Mouse (Mus musculus): ENCODE measurements around the gene Rab36.
A peak's percentile ranks its signal among the peaks of the same experiment; 100 is the strongest.

Rab36 gene

DNA sequence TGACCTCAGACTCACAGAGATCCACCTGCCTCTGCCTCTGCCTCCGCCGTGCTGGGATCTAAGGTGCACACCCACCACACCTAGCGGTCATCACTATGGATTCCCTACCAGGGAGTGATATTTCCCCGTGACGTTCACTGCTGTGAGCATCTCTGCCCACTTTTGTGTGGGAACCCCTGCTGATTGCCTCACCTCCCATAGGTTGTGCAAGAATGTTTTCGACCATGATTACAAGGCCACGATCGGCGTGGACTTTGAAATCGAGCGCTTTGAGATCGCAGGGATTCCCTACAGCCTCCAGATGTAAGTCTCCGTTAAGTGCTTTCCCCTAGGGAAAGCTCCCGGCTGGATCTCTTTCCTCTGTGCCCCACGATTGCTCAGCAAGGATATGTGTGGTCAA is 9.0 kb downstream of the Rab36 start:
- no peak for DNase-seq (ENCODE audit: low spot score)

DNA sequence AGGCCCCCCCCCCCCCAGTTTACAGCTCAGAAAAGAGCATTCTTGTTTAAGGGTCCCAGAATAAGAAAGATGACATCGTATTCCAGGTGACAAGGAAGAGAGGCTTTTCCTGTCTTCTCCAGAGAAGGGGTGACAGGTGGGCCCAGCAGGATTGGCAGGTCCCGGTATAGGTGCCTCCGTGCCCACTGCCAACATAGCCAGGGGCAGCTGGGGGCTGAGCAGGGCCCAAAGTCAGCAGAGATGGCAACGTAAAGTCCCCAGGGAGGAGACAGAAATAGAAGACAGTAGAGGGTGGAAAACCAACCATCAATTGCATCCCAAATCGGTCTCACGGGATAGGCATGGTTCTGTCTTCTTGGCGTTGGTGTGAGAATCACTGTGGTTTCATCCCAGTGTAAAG is 11.9 kb downstream of the Rab36 start:
- no peak for DNase-seq (ENCODE audit: low spot score)

GRCm38 (mm10) chr10:75051364-75052074 is 14.7 kb downstream of the Rab36 start:
- no peak for DNase-seq (ENCODE audit: low spot score)

- no peak for DNase-seq (ENCODE audit: low spot score)
Observed at GRCm38 (mm10) chr10:75052902-75053301, 16.0 kb downstream of the Rab36 start.

DNA sequence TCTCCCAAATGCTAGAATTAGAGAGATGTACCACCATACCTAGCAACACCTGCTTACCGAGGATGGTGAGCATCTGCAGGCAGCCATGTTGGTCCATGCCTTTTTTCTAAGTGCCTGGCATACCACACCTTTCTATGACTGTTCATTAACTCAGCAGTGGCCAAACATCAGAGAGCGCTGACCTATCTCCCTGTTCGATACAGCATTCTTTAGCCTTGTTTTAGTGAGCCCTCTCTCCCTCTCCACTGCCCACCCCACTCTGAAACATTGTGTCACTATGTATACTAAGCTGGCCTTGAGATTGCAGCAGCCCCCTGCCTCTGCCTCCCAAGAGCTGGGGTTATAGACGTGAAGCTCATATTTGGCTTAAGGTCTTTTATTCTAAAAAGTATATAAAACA is 16.8 kb downstream of the Rab36 start:
- no peak for DNase-seq (ENCODE audit: low spot score)

- DNase-seq (ENCODE audit: low spot score) = peak; percentile 57
Observed at GRCm38 (mm10) chr10:75054125-75054524, 17.3 kb downstream of the Rab36 start.

- no peak for DNase-seq (ENCODE audit: low spot score)
Observed at GRCm38 (mm10) chr10:75055672-75056071, 18.8 kb downstream of the Rab36 start.

GRCm38 (mm10) chr10:75056255-75056654 is 19.4 kb downstream of the Rab36 start:
- no peak for DNase-seq (ENCODE audit: low spot score)

DNA sequence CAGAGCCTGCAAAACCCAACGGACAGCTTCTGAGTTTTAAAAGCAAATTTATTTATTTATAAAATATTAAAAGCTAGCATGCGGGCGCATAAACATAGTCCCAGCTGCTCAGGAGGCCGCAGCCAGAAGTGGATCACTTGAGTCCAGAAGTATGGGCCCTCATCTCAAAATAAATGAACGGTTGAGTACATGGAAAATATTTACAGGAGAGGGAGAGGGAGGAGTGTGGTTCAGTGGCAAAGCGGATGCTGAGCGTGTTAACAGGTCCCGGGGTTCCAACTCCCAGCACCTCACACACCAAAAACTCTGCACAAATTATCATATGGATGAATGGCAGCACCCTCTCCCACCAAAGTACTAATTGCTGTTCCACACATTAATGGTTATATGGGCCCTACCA is 21.5 kb downstream of the Rab36 start:
- DNase-seq (ENCODE audit: low spot score) = peak; percentile 76

DNA sequence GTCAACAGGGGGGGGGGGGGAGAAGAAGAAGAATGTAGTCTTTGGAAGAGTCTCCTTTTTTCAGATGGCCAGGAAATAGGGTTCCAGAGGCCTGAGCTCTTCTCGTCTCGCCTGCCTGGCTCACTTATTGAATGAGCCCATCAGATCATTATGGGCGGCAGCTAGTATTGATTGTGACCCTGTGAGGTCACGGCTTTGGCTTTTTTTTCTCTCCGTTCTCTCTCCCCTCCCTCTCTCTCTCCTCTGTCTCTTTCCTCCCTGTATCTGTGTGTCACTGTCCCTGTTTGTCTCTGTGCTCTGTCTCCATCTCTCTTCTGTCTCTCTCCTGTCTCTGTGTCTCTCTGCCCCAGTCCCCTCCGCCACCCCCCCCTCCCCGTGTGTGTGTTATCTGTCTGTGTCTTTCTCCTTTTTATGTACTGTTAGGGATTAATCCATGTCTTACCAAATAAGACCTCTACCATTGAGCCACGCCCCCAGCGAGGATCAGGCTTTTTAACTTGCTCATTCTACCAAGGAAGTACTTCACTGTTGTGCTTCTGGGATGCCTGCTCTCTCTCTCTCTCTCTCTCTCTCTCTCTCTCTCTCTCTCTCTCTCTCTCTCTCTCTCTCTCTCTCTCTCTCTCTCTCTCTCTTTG is 22.0 kb downstream of the Rab36 start:
- DNase-seq (ENCODE audit: low spot score) = no peak

- DNase-seq (ENCODE audit: low spot score) = peak; percentile 87
Observed at GRCm38 (mm10) chr10:75059396-75059795, 22.5 kb downstream of the Rab36 start.

DNA sequence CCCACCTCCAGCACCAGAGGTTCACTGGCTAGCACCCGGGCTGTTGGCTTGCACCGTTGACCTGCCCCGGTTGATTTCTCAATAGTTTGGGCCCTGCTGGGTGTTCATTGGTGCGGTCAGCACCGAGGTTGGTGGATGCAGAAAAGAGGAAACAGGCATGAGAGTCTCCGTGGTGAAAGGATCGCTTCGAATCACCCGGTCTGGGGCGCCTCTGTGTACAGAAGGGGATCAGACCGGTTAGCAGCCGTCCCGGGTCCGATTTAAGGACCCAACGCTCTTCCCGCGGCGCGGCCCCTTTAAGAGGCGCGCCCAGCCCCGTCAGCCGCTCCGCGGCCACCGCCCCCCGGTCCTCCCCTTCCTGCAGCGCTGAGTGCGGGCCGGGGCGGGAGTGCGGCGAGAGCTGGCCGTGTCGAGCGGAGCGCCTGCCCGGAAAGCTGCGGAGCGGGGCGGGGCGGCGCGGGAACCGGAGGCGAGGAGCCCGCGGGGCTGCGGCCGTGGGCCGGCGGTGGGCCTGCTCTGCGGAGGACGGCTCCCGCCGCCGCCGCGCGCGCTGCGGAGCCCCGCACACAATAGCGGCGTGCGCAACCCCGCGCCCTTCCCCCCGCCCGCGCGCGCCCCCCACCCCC is 23.5 kb downstream of the Rab36 start, which contains the start of gene Bcr:
Gene Bcr (plus strand): TSS at position 376 of the 626 bp plus-strand sequence.
- peak; percentile 81 for DNase-seq (ENCODE audit: low spot score)

DNA sequence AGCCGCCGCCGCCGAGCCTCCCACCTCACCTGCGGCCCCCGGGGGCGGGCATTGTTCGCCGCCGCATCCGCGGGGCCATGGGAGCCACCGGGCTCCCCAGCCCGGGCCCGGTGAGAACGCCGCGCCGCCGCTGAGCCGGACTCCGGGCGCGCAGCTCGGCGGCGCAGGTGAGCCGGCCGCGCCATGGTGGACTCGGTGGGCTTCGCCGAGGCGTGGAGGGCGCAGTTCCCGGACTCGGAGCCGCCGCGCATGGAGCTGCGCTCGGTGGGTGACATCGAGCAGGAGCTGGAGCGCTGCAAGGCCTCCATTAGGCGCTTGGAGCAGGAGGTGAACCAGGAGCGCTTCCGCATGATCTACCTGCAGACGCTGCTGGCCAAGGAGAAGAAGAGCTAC is 24.0 kb downstream of the Rab36 start:
- DNase-seq (ENCODE audit: low spot score) = no peak

DNA sequence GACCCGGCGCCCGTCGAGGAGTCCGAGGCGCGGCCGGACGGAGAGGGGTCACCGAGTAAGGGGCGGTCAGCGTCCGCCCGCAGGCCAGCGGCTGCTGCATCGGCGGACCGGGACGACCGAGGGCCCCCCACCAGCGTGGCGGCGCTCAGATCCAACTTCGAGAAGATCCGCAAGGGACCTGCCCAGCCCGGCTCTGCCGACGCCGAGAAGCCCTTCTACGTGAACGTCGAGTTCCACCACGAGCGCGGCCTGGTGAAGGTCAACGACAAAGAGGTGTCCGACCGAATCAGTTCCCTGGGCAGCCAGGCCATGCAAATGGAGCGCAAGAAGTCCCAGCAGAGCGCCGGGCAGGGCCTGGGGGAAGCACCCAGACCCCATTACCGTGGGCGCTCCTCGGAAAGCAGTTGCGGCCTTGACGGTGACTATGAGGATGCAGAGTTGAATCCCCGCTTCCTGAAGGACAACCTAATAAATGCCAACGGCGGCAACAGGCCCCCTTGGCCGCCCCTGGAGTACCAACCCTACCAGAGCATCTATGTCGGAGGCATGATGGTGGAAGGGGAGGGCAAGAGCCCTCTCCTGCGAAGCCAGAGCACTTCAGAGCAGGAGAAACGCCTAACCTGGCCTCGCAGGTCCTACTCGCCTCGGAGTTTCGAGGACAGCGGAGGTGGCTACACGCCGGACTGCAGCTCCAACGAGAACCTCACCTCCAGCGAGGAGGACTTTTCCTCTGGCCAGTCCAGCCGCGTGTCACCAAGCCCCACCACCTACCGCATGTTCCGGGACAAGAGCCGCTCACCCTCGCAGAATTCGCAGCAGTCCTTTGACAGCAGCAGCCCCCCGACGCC is 24.7 kb downstream of the Rab36 start:
- DNase-seq (ENCODE audit: low spot score) = no peak

DNA sequence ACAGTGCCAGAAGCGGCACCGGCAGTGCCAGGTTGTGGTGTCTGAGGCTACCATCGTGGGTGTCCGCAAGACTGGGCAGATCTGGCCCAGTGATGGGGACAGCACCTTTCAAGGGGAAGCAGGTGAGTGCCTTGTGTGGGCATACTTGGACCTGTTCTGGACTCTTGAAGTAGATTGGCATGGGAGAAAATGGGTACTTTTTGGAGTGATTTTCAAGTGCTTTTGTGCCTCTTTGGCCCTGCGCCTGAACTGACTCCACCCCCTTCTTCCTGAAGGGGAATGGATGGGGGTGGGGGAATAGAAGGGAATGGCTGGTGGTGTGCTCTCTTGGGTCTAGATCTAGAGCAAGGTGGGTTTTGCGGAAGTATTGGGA is 25.3 kb downstream of the Rab36 start:
- DNase-seq (ENCODE audit: low spot score) = peak; percentile 82

- DNase-seq (ENCODE audit: low spot score) = no peak
Observed at GRCm38 (mm10) chr10:75062621-75063020, 25.8 kb downstream of the Rab36 start.

DNA sequence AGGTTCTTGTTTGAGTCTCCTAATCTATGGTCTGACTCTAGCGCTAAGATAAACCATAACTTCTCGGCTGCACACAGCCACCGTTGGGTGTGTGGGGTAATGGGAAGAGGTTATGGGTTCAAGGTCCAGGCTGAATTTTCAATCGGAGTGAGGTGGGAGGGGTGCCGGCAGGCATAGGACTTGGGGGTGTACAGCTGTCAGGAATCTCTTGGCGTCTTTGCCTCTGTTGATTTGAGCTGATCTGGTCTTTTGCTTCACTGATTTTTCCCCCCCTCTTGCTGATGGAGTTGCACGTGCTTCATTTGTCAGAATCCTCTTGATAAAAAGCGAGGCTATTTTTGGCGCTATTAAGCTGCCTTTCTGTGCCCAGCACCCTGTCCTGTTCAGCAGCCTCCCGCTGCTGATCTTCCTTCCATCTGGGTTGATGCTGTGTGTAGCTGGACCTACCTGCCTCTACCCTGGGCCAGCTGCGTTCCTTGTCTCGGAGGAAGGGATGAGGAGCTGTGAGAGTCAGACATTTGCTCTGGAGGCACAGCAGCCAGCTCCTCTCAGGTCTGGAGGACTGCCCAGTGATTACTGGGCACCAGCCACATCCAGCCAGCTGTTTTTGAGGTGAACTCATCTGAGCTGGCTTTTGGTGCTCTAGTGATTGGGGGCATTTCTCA is 26.6 kb downstream of the Rab36 start:
- DNase-seq (ENCODE audit: low spot score) = no peak

- no peak for DNase-seq (ENCODE audit: low spot score)
Observed at GRCm38 (mm10) chr10:75065691-75066090, 28.8 kb downstream of the Rab36 start.

DNA sequence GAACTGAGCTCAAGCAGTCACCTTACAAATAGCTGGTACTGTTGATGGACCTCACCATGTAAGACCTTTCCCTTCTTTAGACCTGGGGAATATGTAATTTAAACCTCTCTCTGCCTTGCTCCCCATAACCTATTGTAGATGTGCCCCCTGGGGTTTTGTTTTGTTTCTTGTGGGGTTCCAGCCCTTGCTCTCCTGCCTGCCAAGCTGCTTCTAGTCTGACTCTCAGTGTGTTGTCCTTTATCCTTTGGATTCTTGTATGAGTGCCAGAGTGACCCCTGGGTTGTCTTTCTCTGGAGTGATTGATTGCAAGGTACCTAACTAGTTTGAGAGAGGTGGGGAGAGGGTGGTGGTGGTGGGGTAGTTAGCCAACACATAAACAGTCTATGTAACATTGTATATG is 30.6 kb downstream of the Rab36 start:
- DNase-seq (ENCODE audit: low spot score) = no peak

GRCm38 (mm10) chr10:75068086-75068485 is 31.2 kb downstream of the Rab36 start:
- peak; percentile 62 for DNase-seq (ENCODE audit: low spot score)

GRCm38 (mm10) chr10:75068624-75069328 is 31.9 kb downstream of the Rab36 start:
- DNase-seq (ENCODE audit: low spot score) = peak; percentile 68
